Mouse (Mus musculus) embryonic fibroblast, embryonic 13.5 days (primary cell): Measurements from ENCODE around the gene Hsd17b1.

Experiments used
- CTCF ChIP-seq: IDR thresholded peaks from 2 replicates; pipeline ENCODE4 v1.5.1; 2011; ENCODE audit warnings: mild to moderate bottlenecking, control low read depth, low read length, moderate library complexity, borderline replicate concordance; ENCODE audit not compliant: insufficient read depth
- POLR2A ChIP-seq: IDR thresholded peaks from 2 replicates; pipeline ENCODE4 v1.6.1; 2011; ENCODE audit warnings: low read depth, mild to moderate bottlenecking, control low read depth, low read length, moderate library complexity

- no peak for TF ChIP-seq POLR2A
- TF ChIP-seq CTCF, result no peak
These were observed 30.7 kb upstream of the Hsd17b1 start for GRCm38 (mm10) chr11:101047502-101047901.
